9 mouse cellular contexts compared by ENCODE assay signal in the genomic region with DNA sequence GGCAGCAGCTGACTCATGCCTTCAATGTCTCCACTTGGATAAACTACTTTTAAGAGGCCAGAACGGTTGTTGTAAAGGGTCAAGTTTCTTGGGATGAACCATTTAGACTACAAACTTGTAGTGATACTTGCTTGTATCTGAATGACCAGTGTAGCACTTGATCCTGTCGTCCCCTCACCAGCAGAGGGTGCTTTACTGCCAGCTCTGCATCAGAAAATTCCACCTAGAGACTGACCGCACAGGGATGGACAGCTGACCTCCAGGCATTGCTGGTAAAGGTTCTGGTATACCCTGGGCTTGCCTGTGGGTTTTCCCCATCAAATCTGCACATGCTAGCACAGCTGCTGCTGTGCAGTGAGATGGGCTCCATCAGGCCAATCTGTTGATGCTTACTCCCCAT. TPM values are rescaled to one million over a fixed set of nuclear protein-coding genes. Genes with fewer than 3 reads are reported as not detected.
DNase-seq lines count a peak whose midpoint lies in the region.
"Had no signal": no experiment of that assay in that cellular context is flagged by ENCODE, and none has a peak within 500 bp of the region (broad histone marks: within the 10 kb centered on the region; RNA-seq: fewer than 3 reads in every experiment).

No protein-coding gene starts in this region.

- intact Hi-C loops in left cerebral cortex, postnatal 4 days (cut with DNase I) = no loop called here
- intact Hi-C loops in left cerebral cortex, postnatal 36 days (cut with DNase I) = no loop called here

- peak; percentile 52 to 83 for DNase-seq in adrenal gland, adult (ENCODE audit: inconsistent age in 2 of 2, low spot score in 1 of 2)
- no peak for DNase-seq in adrenal gland, postnatal 4 days (ENCODE audit: low spot score in 2 of 2)
- DNase-seq in left cerebral cortex, postnatal 4 days = peak; percentile 29
- DNase-seq in left cerebral cortex, postnatal 36 days (ENCODE audit: low spot score in 2 of 2) = no peak
- DNase-seq in embryo, embryonic 10 days (ENCODE audit: low spot score) = peak; percentile 65
- DNase-seq in lung, adult 18-20 months = peak; percentile 9 to 29
- no peak for DNase-seq in gastrocnemius, postnatal 10 days
- no peak for DNase-seq in right cerebral cortex, adult 18-20 months
- DNase-seq: liver, embryonic 13.5 days had no signal

RNA-seq across cellular contexts. Expression of a gene that starts 1.3 kb away (rescaled TPM):
- 10 to 100 TPM; 20.3 to 21.3 TPM for total RNA-seq in adrenal gland, postnatal 4 days (2021)
- total RNA-seq in left cerebral cortex, postnatal 4 days (2021) = 10 to 100 TPM; 30.1 to 30.6 TPM
- total RNA-seq in left cerebral cortex, postnatal 36 days (2021) = 10 to 100 TPM; 28.4 to 34.6 TPM
- 1 to 10 TPM; 5.6 to 8.6 TPM for total RNA-seq in gastrocnemius, postnatal 10 days (2021)

RNA-seq across cellular contexts. Expression of a gene that starts 11.3 kb away (rescaled TPM):
- 10 to 100 TPM; 28.5 to 28.9 TPM for total RNA-seq in adrenal gland, postnatal 4 days (2021)
- total RNA-seq in left cerebral cortex, postnatal 4 days (2021) = 10 to 100 TPM; 66.4 to 72.3 TPM
- 10 to 100 TPM; 37.1 to 37.3 TPM for total RNA-seq in left cerebral cortex, postnatal 36 days (2021)
- total RNA-seq in gastrocnemius, postnatal 10 days (2021) = 10 to 100 TPM; 21.1 to 21.8 TPM

RNA-seq across cellular contexts. Expression of a gene that starts 14.0 kb away (rescaled TPM):
- total RNA-seq in adrenal gland, postnatal 4 days (2021) = 10 to 100 TPM; 82.1 to 96.4 TPM
- total RNA-seq in left cerebral cortex, postnatal 4 days (2021) = 10 to 100 TPM; 66.1 to 69.2 TPM
- 10 to 100 TPM; 77.5 to 82.1 TPM for total RNA-seq in left cerebral cortex, postnatal 36 days (2021)
- 10 to 100 TPM; 47.5 to 53.0 TPM for total RNA-seq in gastrocnemius, postnatal 10 days (2021)

RNA-seq across cellular contexts. Expression of a gene that starts 14.9 kb away (rescaled TPM):
- 10 to 100 TPM; 50.8 to 54.4 TPM for total RNA-seq in adrenal gland, postnatal 4 days (2021)
- 1 to 10 TPM; 7.0 to 8.4 TPM for total RNA-seq in left cerebral cortex, postnatal 4 days (2021)
- 10 to 100 TPM; 19.3 to 22.2 TPM for total RNA-seq in left cerebral cortex, postnatal 36 days (2021)
- total RNA-seq in gastrocnemius, postnatal 10 days (2021) = 10 to 100 TPM; 18.0 to 19.3 TPM

RNA-seq across cellular contexts. Expression of a gene that starts 25.9 kb away (rescaled TPM):
- total RNA-seq in adrenal gland, postnatal 4 days (2021) = 10 to 100 TPM; 30.3 to 38.3 TPM
- 10 to 100 TPM; 51.4 to 53.4 TPM for total RNA-seq in left cerebral cortex, postnatal 4 days (2021)
- total RNA-seq in left cerebral cortex, postnatal 36 days (2021) = 10 to 100 TPM; 14.1 to 18.1 TPM
- total RNA-seq in gastrocnemius, postnatal 10 days (2021) = 1 to 10 TPM; 7.3 to 9.4 TPM

Comparison
In these comparisons a context has a peak if more than half of its experiments do, and no peak if none do; other contexts are left out.
1. DNase-seq: peak in adrenal gland, adult (2 of 2), left cerebral cortex, postnatal 4 days (single experiment), embryo, embryonic 10 days (single experiment) and lung, adult 18-20 months (2 of 2); none in adrenal gland, postnatal 4 days (0 of 2), left cerebral cortex, postnatal 36 days (0 of 2), gastrocnemius, postnatal 10 days (single experiment) and right cerebral cortex, adult 18-20 months (single experiment).